10 mouse cellular contexts compared by ENCODE assay signal in the genomic region with DNA sequence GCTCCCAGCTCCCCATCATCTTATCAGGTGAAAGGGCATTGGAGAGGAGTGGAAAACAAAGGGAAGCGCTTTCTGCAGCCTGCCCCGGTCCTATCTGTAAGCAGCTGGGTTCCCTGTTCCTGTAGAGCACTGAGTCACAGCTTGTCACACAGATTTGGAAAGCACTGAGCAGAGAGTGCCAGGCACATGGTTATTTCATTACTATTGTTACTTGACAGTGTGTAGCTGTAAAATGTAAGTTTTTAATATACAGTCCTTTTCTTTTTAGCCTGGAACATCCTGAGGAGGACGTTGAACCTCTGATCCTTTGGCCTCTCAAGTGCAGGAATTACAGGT.
DNase-seq lines count a peak whose midpoint lies in the region; ATAC-seq and TF ChIP-seq lines count a peak whose summit lies in the region.
"Had no signal": no experiment of that assay in that cellular context is flagged by ENCODE, and none has a peak within 500 bp of the region (broad histone marks: within the 10 kb centered on the region; RNA-seq: fewer than 3 reads in every experiment).

No protein-coding gene starts in this region.

- H3K9ac ChIP-seq in stomach, embryonic 16.5 days (ENCODE audit: low read length) = peak overlapping the region; percentile 5
- no peak overlapping the region for H3K9ac ChIP-seq in stomach, postnatal 0 days (ENCODE audit: low read length)
- H3K9ac ChIP-seq in forebrain, embryonic 16.5 days (replicated peaks; ENCODE audit: low read depth, low read length) = 0 out of 2 replicates have a peak overlapping the region, but pooled peaks have one; percentile 11
- H3K9ac ChIP-seq: lung, embryonic 15.5 days had no signal

- H3K4me3 ChIP-seq in stomach, embryonic 16.5 days (replicated peaks; ENCODE audit: low read length) = no peak overlapping the region
- no peak overlapping the region for H3K4me3 ChIP-seq in stomach, postnatal 0 days (ENCODE audit: low read depth, low read length)
- no peak overlapping the region for H3K4me3 ChIP-seq in forebrain, embryonic 16.5 days (replicated peaks; ENCODE audit: low read length)
- no peak overlapping the region for H3K4me3 ChIP-seq in midbrain, embryonic 10.5 days
- H3K4me3 ChIP-seq: lung, embryonic 15.5 days had no signal

- ATAC-seq in stomach, embryonic 16.5 days (ENCODE audit: insufficient read depth, low FRiP score) = no peak
- ATAC-seq in stomach, postnatal 0 days (ENCODE audit: low FRiP score, low TSS enrichment) = no peak
- 0 out of 2 replicates have a peak, but pooled peaks have one; percentile 16 for ATAC-seq in forebrain, embryonic 16.5 days

- TF ChIP-seq EP300 in stomach, postnatal 0 days (optimal IDR thresholded peaks at IDR 0.05) = no peak

- TF ChIP-seq CTCF in stomach, postnatal 0 days (IDR thresholded peaks at IDR 0.05; ENCODE audit: low read depth) = no peak

- H3K4me2 ChIP-seq in stomach, embryonic 16.5 days (ENCODE audit: low read depth, low read length) = no peak overlapping the region
- H3K4me2 ChIP-seq in stomach, postnatal 0 days (replicated peaks; ENCODE audit: low read depth) = no peak overlapping the region
- no peak overlapping the region for H3K4me2 ChIP-seq in forebrain, embryonic 16.5 days (ENCODE audit: low read length)
- H3K4me2 ChIP-seq: lung, embryonic 15.5 days had no signal

- H3K4me1 ChIP-seq in stomach, embryonic 16.5 days (ENCODE audit: control insufficient read depth, insufficient read depth, low read length) = peaks cover 46% of the 10 kb centered on the region
- peaks cover 18% of the 10 kb centered on the region for H3K4me1 ChIP-seq in stomach, postnatal 0 days (replicated peaks; ENCODE audit: control insufficient read depth, insufficient read depth)
- H3K4me1 ChIP-seq in forebrain, embryonic 16.5 days (replicated peaks; ENCODE audit: control insufficient read depth, insufficient read depth, low read length) = peaks cover 37% of the 10 kb centered on the region
- H3K4me1 ChIP-seq in midbrain, embryonic 10.5 days = peaks cover 60% of the 10 kb centered on the region

- no peaks in the 10 kb centered on the region for H3K9me3 ChIP-seq in stomach, embryonic 16.5 days (replicated peaks; ENCODE audit: control insufficient read depth, low read length)
- H3K9me3 ChIP-seq in stomach, postnatal 0 days (ENCODE audit: control insufficient read depth, low read length) = no peaks in the 10 kb centered on the region
- H3K9me3 ChIP-seq in forebrain, embryonic 16.5 days (ENCODE audit: control insufficient read depth, low read length) = no peaks in the 10 kb centered on the region
- no peaks in the 10 kb centered on the region for H3K9me3 ChIP-seq in midbrain, embryonic 10.5 days (replicated peaks)
- H3K9me3 ChIP-seq: lung, embryonic 15.5 days had no signal

- intact Hi-C loops in gastrocnemius, postnatal 14 days (cut with DNase I; ENCODE audit: low total_unique reads) = no loop called here

- peak overlapping the region; percentile 8; the same call in 1 of the 2 replicates for H3K27ac ChIP-seq in stomach, embryonic 16.5 days (ENCODE audit: low read length)
- H3K27ac ChIP-seq in stomach, postnatal 0 days (replicated peaks) = no peak overlapping the region
- no peak overlapping the region for H3K27ac ChIP-seq in forebrain, embryonic 16.5 days (ENCODE audit: low read length)
- H3K27ac ChIP-seq in midbrain, embryonic 10.5 days (replicated peaks) = peak overlapping the region; percentile 73
- H3K27ac ChIP-seq: lung, embryonic 15.5 days had no signal

- H3K27me3 ChIP-seq in stomach, embryonic 16.5 days (ENCODE audit: control insufficient read depth, insufficient read depth, low read length) = no peaks in the 10 kb centered on the region
- no peaks in the 10 kb centered on the region for H3K27me3 ChIP-seq in stomach, postnatal 0 days (ENCODE audit: control insufficient read depth, insufficient read depth, low read length)
- H3K27me3 ChIP-seq in forebrain, embryonic 16.5 days (replicated peaks; ENCODE audit: control insufficient read depth, insufficient read depth, low read length) = no peaks in the 10 kb centered on the region
- H3K27me3 ChIP-seq in midbrain, embryonic 10.5 days (ENCODE audit: low read depth, poor library complexity, severe bottlenecking) = peaks cover 37% of the 10 kb centered on the region
- H3K27me3 ChIP-seq: lung, embryonic 15.5 days had no signal

- no peak for DNase-seq in stomach, postnatal 0 days (ENCODE audit: low spot score)
- no peak for DNase-seq in midbrain, embryonic 10.5 days (ENCODE audit: low spot score)
- no peak for DNase-seq in left cerebral cortex, adult 11 months (ENCODE audit: low spot score)
- DNase-seq in ovary, postnatal 14 days (ENCODE audit: low spot score) = no peak
- DNase-seq in spleen, adult 18-20 months = no peak
- no peak for DNase-seq in gastrocnemius, postnatal 14 days
- DNase-seq: kidney, postnatal 25 days had no signal

- no peaks in the 10 kb centered on the region for H3K36me3 ChIP-seq in stomach, embryonic 16.5 days (ENCODE audit: control insufficient read depth, insufficient read depth, low read length)
- H3K36me3 ChIP-seq in stomach, postnatal 0 days (ENCODE audit: control insufficient read depth, insufficient read depth, low read length) = no peaks in the 10 kb centered on the region
- H3K36me3 ChIP-seq in forebrain, embryonic 16.5 days (ENCODE audit: control insufficient read depth, insufficient read depth) = no peaks in the 10 kb centered on the region
- H3K36me3 ChIP-seq in midbrain, embryonic 10.5 days = no peaks in the 10 kb centered on the region
- H3K36me3 ChIP-seq: lung, embryonic 15.5 days had no signal

- 61% methylated on average over 3 of the region's 3 CpGs for WGBS in stomach, embryonic 16.5 days
- WGBS in stomach, postnatal 0 days = 41% methylated on average over 3 of the region's 3 CpGs
- WGBS in forebrain, embryonic 16.5 days = 29% methylated on average over 3 of the region's 3 CpGs
- WGBS in midbrain, embryonic 10.5 days = 33% methylated on average over 3 of the region's 3 CpGs

Comparison
In these comparisons a context has a peak if more than half of its experiments do, and no peak if none do; other contexts are left out.
1. H3K27ac ChIP-seq: peak in stomach, embryonic 16.5 days (single experiment) and midbrain, embryonic 10.5 days (single experiment); none in stomach, postnatal 0 days (single experiment) and forebrain, embryonic 16.5 days (single experiment).